Mouse (Mus musculus) testis, adult 2 months (tissue): Measurements from ENCODE around the gene Fkbp14.

ENCODE experiments used
- CTCF ChIP-seq: fragments of 200-500 bp; IDR thresholded peaks from 2 replicates; pipeline ENCODE4 v1.5.1; 2012; ENCODE audit warnings: low read depth, mild to moderate bottlenecking, inconsistent platforms, low read length, moderate library complexity; ENCODE audit not compliant: control insufficient read depth, insufficient read depth, insufficient replicate concordance
- POLR2A ChIP-seq: fragments of 200-500 bp; IDR thresholded peaks from 2 replicates; pipeline ENCODE4 v1.6.1; 2012; ENCODE audit warnings: low read depth, mild to moderate bottlenecking, inconsistent platforms, low read length, moderate library complexity; ENCODE audit not compliant: control insufficient read depth

GRCm38 (mm10) chr6:54619530-54619929 lies 22.4 kb upstream of the Fkbp14 start:
- no peak for TF ChIP-seq CTCF
- no peak for TF ChIP-seq POLR2A
